Mouse (Mus musculus) B cell, adult (primary cell): Measurements from ENCODE around the gene Rab26. TPM values are rescaled to one million over a fixed set of nuclear protein-coding genes. Genes with fewer than 3 reads are reported as not detected.

ENCODE experiments used
- total RNA-seq: library from RNA; stranded (reverse); gene quantifications from 4 replicates; pipeline ENCODE4 v1.2.4, GENCODE M21; 2023; ENCODE audit not compliant: inconsistent age

The Rab26 gene
- total RNA-seq: 1.0 to 1.9 TPM (median 1.2 TPM) in 4 replicates

GRCm38 (mm10) chr17:24534160-24534718 is at the start of gene Rab26:
Rab26 (minus strand) TSS chr17:24534210.

GRCm38 (mm10) chr17:24549618-24550415 is 15.8 kb upstream of the Rab26 start, which contains the start of gene Pkd1:
Pkd1 (plus strand) TSS chr17:24549834.

DNA sequence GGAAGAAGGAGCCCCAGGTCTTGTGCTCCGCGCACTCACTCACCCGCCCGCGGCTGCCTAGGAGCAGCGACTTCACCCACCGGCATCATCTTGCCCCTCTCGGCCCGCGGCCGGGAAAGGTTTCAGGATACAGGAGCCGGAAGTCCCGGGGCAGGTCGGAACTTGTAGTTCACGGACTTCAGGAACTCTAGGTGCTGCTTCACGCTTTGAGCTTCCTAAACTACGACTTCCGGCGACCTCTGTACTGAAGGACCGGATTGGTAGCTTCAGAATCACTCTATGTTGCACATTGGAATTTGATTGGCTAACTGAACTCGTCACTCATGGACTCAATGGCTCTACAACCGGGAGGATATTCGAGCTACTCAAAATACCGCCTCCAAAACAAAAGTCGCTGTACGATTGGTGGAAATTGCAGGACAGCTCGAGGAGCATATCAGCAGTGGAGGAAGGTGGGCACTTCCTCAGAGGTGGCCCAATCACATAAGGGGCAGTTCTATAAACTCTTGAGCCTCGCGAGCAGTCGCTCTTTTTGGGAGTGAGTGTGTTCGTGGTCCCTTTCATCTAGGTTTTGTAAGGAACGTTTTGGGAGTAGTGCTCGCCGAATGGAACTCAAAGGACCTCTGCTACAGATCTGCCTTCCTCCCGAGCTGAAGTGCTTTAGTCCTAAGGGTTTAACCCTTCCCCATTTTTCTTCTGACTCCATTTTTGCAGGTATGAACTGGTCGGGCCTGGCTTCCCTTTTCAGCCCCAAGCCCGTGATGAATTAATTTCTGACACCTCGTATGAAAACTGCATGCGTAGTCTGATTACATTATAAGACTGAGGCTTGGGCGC is 6.1 kb downstream of the Rab26 start, which contains the start of gene Traf7:
Gene Traf7 (minus strand): TSS at position 216 of the 837 bp plus-strand sequence.

DNA sequence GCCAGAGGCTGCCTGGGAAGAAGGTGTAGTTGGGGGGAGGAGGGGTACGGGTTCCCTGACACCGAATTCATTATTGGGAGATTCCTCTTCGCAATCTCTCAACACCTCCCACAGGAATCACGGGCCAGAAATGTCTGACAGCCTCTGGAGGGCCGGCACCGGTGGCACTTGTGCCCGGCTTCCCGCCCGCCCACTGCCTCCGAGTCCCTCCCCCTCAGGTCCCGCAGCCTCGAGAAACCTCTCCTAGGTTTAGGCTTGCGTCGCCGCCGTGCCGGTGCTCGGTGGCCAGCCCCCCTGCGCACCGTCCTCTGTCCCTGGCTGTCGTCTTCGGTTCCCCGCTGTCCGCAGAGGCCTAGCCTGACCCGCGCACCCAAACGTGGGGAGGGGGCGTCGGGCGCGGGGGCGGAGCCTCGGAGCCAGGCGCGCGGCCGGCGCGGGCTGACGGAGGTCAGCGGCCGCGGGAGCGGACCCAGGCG is 45.8 kb downstream of the Rab26 start, which contains the start of gene Caskin1:
Gene Caskin1 (plus strand): TSS at position 416 of the 476 bp plus-strand sequence.

DNA sequence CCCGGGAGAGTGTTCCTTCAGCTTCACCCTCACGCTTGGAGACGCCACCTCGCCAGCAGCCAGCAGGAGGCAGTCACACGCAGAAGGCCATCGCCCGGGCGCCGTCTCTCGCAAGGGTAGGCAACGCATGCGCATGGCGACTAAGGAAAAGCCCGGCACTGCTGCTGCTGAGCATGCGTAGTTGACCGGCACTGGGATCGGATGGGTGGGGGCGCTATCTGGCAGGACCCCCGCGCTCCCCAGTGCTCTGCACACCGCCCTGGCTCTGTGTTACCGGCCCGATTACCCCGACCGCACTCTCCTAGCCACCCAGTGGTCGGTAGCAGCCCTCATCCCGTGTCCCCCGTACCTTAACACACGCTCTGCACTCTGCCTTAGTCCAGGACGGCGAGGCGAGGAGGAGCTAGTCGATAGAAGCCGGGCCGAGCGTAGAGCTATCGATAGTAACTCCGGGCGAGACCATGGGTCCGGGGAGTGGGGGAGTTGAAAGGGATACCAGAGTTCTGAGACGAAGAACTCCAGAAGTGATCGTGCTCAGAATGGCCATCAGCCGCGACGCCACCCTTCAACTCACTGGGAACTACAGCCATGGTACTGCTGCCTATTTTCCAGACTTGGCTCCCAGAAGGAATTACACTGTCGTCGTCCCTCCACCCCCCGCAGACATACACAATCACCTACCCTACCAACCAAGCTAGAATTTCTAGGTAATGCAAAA is 55.2 kb downstream of the Rab26 start, which contains the start of gene Mlst8:
Gene Mlst8 (minus strand): TSS at position 416 of the 718 bp plus-strand sequence.

Other genes starting within 250 kb of the Rab26 start
- 0.09 to 0.30 TPM (median 0.14 TPM) in 4 replicates for gene Abca17, start 183.1 kb downstream of the Rab26 start, total RNA-seq
- gene Abca3, start 182.3 kb downstream of the Rab26 start, total RNA-seq: 50.7 to 55.1 TPM (median 52.7 TPM) in 4 replicates
- 154 to 168 TPM (median 161 TPM) in 4 replicates for gene Rnps1, start 119.6 kb downstream of the Rab26 start, total RNA-seq
- 22.7 to 27.4 TPM (median 27.0 TPM) in 4 replicates for gene Eci1, start 107.6 kb downstream of the Rab26 start, total RNA-seq
- gene Dnase1l2, start 91.1 kb downstream of the Rab26 start, total RNA-seq: 3.5 to 8.3 TPM (median 5.4 TPM) in 4 replicates
- 58.4 to 75.5 TPM (median 64.9 TPM) in 4 replicates for gene E4f1, start 63.9 kb downstream of the Rab26 start, total RNA-seq
- 17.0 to 19.8 TPM (median 18.8 TPM) in 4 replicates for gene Pgp, start 63.8 kb downstream of the Rab26 start, total RNA-seq
- gene Bricd5, start 60.3 kb downstream of the Rab26 start, total RNA-seq: 0.71 to 1.2 TPM (median 0.95 TPM) in 4 replicates
- gene Mlst8, start 55.1 kb downstream of the Rab26 start, total RNA-seq: 18.2 to 22.4 TPM (median 20.5 TPM) in 4 replicates
- gene Caskin1, start 45.6 kb downstream of the Rab26 start, total RNA-seq: not detected in 4 replicates
- gene Traf7, start 6.3 kb downstream of the Rab26 start, total RNA-seq: 201 to 215 TPM (median 211 TPM) in 4 replicates
- 71.1 to 75.5 TPM (median 72.5 TPM) in 4 replicates for gene Pkd1, start 15.6 kb upstream of the Rab26 start, total RNA-seq
- gene Tsc2, start 98.4 kb upstream of the Rab26 start, total RNA-seq: 84.9 to 110 TPM (median 98.3 TPM) in 4 replicates
- 2.8 to 11.3 TPM (median 4.9 TPM) in 4 replicates for gene Nthl1, start 98.5 kb upstream of the Rab26 start, total RNA-seq
- 0.48 to 0.51 TPM in 2 of 4 replicates, not detected in the others for gene Slc9a3r2, start 116.1 kb upstream of the Rab26 start, total RNA-seq
- gene Npw, start 124.2 kb upstream of the Rab26 start, total RNA-seq: not detected in 4 replicates
- 52.7 to 59.6 TPM (median 57.9 TPM) in 4 replicates for gene Zfp598, start 135.5 kb upstream of the Rab26 start, total RNA-seq
- gene Syngr3, start 155.7 kb upstream of the Rab26 start, total RNA-seq: not detected in 4 replicates
- 16.9 to 18.7 TPM (median 18.1 TPM) in 4 replicates for gene Gfer, start 161.9 kb upstream of the Rab26 start, total RNA-seq
- gene Noxo1, start 162.0 kb upstream of the Rab26 start, total RNA-seq: 7.7 to 11.6 TPM (median 8.4 TPM) in 4 replicates
- 31.4 to 36.1 TPM (median 33.4 TPM) in 4 replicates for gene Tbl3, start 173.4 kb upstream of the Rab26 start, total RNA-seq
- 0.78 TPM in 1 of 4 replicates, not detected in the others for gene Rnf151, start 183.9 kb upstream of the Rab26 start, total RNA-seq
- 1,210 to 1,288 TPM (median 1,234 TPM) in 4 replicates for gene Rps2, start 183.9 kb upstream of the Rab26 start, total RNA-seq
- 71.7 to 80.7 TPM (median 73.5 TPM) in 4 replicates for gene Ndufb10, start 190.3 kb upstream of the Rab26 start, total RNA-seq
- not detected in 4 replicates for gene Rpl3l, start 193.6 kb upstream of the Rab26 start, total RNA-seq
- gene Msrb1, start 202.4 kb upstream of the Rab26 start, total RNA-seq: 29.6 to 37.8 TPM (median 32.9 TPM) in 4 replicates
- gene Hs3st6, start 218.8 kb upstream of the Rab26 start, total RNA-seq: not detected in 4 replicates